Mouse (Mus musculus) left cerebral cortex, adult 18-20 months (tissue): ENCODE data around the gene Vip. TPM values are rescaled to one million over a fixed set of nuclear protein-coding genes. Genes with fewer than 3 reads are reported as not detected.

Experiments used
- total RNA-seq, 2 experiments: library from RNA; stranded (reverse); gene quantifications; 2 replicates each; pipeline ENCODE4 v1.2.3; 2021

Gene Vip
- total RNA-seq, 2 experiments from 2014 or later, result 52.8 to 74.8 TPM

Other genes starting within 250 kb of the Vip start
- 100 to 1,000 TPM; 360 to 372 TPM for gene Syne1, start 87.7 kb upstream of the Vip start, total RNA-seq
- gene Myct1, start 45.4 kb upstream of the Vip start, total RNA-seq, result under 1 TPM; 0.12 to 0.42 TPM
- gene Fbxo5, start 166.4 kb downstream of the Vip start, total RNA-seq, result under 1 TPM; 0.91 to 0.98 TPM
- gene Mtrf1l, start 184.7 kb downstream of the Vip start, total RNA-seq, result 10 to 100 TPM in 1 of 2 experiments, 1 to 10 TPM in 1; 9.9 to 11.9 TPM